Mouse (Mus musculus): ENCODE data around the gene Orc3.
A peak's percentile ranks its signal among the peaks of the same experiment; 100 is the strongest.
"Not testable (repeated sequence)": the region's sequence is repeated elsewhere in the genome, so short reads cannot be mapped to it uniquely, and the experiment has no call there.

The Orc3 gene

DNA sequence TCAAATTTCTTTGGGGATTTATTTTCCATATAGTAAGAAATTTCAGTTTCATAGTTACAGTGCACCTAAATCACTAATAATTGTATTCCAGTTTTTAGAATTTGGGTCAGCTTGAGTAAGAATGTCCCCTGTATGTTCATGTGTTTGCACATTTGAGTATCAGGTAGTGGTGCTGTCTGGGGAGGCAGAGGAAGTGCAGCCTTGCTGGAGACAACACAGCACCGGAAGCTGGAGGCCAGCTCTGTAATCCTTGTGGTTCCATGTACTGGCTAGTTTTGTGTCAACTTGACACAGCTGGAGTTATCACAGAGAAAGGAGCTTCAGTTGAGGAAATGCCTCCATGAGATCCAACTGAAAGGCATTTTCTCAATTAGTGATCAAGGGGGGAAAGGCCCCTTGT is 33.3 kb downstream of the Orc3 start:
- not testable (repeated sequence) for DNase-seq

DNA sequence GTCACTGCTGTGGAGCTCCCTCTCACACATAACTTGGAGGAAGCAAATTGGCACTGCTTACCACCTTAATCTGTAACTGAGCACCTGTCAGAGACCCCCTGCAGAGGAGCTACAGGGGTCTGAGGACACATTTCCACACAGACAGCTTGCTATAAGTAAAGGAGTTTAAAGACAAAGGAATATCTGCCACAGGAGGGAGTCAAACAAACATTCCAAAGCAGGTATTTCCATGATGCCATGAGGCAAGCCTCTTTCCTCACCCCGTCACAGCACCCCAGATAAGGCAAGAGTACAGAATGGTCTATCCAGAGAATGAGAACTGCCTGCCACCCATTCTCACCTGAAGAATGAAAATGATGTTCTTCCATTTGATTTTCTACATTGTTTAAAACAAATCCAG is 35.5 kb downstream of the Orc3 start:
- DNase-seq = no peak

DNA sequence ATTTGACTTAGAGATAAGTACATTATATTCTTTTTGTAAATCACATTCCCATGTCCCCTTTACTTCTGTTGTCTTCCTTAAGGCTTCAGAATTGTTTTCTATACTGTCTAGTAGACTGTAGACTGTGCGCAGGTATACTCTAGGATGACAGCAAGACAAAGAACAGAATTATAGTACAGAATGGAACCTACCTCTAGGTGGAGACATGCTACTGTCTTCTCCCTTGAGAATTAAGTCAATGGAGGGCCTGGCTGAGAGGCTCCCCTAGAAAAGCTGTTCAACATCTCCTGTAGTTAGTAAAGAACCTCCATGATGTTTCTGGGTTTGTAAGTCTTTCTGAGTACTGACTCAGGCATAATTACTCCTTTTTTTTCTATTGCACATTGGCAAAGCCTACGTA is 37.7 kb downstream of the Orc3 start:
- no peak for DNase-seq

DNA sequence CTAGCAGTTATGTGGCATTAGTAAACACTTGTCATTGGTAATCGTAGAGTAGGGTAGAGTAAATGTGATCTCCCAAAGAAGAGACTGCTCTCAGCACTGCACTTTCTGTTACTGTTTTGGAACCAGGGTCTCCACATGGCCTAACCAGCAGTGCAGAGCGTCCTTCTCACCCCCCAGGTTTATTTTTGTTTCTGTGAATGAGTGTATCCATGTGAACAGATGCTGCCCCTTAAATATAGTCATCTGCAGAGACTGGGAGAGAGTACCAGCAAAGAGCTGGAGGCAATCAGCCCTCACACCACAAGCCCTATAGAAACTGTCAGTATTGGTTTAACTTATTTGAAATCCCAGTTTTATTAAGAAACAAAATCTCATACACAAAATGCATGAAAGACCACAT is 41.9 kb downstream of the Orc3 start:
- no peak for DNase-seq

DNA sequence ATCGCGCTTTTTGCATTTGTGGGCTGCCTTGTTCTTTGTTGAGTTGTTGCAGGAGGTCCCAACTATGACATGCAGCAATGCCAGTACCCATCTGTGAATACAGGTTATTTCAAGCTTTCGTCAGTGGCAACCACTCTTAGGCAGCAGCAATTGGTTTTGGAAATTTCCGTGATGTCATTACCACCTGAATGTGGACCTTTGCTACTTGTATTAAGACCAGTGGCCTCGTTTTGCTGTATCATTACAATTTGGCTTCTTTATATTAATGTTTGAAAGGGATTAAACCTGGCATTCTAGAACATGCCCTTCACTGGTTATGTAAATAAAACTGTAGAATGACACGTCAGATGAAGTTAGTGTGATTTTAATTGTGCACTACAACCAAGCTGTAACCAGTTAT is 48.5 kb downstream of the Orc3 start:
- no peak for DNase-seq

DNA sequence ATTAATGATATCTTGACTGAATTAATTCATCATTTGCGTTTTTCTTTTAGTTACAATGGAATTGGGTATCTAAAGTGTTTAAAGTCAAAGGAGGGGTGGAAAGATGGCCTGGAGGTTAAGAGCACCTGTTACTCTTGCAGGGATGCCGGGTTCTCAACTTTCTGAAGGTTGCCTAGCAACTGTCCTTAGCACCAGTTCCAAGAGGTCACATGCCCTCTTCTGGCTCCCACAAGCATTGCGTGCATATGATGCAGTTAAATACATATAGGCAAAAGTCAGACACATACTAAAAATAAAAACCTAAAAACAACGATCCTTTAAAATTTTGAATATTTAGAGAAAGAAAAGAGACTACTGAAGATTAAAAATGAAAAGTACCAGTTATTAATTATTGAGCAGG is 53.8 kb downstream of the Orc3 start:
- no peak for DNase-seq

DNA sequence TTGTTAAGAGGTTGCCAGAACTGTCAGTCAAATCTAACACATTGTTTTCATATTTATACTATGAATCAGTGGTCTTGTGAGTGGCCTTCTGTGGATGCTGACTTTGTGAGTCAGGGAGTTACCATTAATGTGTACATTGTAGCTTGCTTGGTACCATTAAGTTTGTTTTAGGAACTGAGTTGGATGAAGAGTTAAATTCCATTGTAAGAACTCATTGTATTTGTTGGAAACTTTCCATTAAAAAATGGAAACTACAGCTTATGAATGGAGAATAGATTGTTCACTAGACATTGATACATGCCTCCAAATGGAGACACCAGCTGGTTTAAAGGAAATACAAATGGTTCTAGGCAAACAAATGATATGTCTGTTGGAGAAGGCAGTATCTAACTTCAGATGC is 58.6 kb downstream of the Orc3 start:
- DNase-seq = no peak

DNA sequence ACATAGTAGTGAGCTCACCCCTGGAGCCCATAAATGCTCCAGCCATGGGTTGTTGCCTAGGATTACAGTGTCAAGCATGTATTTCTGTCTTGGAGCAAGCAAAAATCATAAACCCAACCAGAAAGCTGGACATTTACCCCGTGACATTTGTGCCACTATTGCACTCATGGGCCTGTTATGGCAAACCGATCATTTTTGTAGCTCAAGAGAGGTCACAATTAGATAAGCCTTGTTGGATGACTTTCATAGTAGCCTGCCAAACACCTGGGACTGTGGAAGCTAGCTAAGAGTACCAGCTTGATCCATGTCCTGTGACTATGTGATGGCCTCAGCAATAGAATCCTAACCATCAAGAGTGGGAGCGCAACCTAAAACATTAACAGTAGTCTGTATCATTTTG is 59.1 kb downstream of the Orc3 start:
- DNase-seq = no peak

DNA sequence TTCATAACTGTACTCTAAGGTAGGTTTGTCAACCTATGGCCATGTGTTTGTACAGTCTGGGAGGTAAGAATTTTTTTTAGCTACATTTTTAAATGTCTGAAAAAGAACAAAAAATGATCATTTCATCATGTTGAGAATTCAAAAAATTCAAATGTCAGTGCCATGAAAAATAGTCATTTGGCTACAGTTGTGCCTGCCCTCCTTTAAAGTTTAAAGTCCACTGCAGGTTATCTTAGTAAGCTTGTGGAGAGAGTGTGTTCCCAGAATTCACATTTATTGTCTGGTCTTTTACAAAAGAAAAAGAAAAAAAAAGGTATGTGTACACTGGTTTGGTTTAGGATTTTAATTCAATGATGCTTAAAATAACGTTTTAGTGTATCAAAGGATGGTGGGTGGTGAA is 60.1 kb downstream of the Orc3 start:
- DNase-seq = no peak

DNA sequence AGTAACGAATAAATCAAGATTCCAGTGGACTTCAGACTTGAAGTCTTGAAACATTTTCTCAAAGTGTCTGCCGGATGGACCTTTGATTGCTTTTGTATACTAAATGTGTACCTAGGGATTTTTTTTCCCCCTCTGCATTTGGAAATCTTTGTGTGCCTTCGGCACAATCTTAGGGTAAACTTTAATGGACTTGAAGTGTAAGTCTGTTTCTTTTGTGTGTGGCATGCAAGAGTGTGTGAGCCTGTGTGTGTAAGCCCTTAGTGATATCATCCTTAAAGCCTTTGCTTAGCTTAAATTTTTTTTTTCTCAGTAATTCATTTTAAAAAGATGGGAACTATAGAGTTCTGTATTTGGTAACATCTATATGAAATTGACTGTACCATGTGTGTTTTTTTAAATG is 62.8 kb downstream of the Orc3 start:
- DNase-seq = no peak

DNA sequence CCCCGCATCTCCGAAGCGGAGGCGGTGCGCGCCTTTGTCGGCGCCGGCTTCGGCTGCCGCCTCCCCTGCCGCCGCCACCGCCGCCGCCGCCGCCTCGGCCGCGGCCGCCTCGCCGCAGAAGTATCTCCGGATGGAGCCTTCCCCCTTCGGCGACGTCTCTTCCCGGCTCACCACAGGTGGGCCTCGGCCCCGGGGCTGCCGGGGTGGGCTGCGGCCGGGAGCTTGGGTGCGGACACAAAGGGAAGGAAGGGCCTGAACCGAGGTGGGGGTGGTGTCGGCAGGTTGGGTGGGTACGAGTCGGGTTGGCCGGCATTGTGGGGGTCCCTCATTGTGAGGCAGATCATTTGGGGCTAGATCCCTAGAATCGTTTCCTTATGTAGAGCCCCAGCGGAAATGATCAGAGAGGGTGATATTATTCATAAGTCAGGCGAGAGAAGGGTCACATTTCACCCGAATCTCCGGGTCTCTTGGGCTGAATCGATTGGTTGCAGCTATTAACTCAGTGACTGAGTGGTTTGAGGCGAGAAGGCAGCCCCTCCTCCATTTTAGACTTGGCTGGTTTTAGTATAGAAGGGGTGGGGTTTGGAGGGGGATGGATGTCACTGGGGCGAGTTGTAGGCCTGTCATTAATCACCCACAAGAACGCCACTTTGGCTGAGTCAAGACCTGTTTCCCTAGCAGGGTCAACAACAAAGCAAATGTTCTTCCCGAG is 63.5 kb downstream of the Orc3 start:
- DNase-seq = peak; percentile 50

DNA sequence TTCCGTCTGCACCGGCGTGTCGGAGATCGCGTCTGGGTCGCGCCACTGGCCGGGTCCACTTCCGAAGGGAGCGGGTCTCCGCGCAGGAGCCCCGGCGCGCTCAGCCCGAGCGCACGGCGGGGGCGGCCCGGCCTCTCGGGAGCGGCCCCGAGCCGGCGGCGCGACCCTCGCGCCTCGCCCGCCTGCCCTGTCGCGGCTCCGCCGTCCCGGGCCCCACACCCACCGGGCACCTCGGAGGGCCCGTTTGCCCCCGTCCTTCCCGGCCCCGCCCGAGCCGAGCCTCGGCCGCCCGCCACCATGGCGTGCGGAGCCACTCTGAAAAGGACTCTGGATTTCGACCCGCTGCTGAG is 64.0 kb downstream of the Orc3 start, which contains the start of gene Akirin2:
Gene Akirin2, plus strand, starts transcription at position 190 of the 350 bp plus-strand sequence.
- DNase-seq = no peak

DNA sequence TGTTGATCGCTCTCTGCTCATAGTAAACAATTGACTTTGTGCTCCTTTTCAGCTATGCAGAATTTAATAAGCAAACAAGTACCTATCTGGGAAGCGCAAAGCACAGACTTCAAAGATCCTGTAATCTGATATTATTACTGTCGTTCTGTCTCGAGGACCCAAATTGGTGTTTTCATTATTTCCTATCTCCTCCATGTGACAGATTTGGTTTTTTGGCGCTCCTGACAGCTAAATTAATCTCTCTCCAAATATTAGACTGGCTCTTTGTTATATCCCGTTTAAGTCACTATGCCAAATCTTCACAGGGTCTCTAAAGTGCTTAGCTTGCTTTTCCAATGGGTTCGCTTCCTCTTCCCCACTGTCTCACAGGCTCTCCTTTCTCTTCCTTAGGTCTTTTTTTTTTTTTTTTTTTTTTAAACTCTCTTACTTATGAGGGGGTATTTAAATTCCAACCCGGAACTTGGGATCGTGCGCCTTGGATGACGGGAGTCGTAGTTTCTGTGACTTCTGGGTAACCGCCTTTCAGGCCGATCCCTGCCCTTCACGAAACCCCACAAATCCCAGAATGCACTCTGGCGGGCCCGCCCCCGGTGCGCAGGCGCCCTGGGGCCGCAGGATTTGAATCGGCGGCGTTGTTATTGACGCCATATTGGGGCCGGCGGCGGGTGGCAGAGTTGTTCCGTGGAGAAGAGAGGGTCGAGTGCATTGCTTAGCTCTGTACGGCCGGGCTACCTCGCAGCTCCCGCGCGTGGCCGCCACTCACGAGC is 64.6 kb downstream of the Orc3 start:
- peak; percentile 95 for DNase-seq

DNA sequence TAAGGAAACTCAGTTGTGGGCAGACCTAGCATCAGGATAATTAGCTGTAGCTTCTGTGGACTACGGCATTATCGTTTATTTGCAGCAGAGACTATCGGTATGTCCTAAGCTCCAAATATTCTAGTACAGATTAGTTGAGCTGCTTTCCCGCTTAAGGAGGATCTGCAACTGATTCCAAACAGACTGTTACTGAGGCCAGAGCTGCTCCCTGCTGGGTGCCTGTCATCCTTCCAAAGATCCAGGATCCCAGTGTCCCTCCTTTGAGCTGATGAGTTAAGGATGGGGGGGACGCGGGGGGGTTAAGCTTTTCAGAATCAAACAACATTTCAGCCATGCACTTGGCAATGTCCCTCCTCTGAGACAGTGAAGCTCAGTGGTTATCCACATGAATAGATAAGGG is 84.8 kb downstream of the Orc3 start:
- DNase-seq = peak; percentile 81

DNA sequence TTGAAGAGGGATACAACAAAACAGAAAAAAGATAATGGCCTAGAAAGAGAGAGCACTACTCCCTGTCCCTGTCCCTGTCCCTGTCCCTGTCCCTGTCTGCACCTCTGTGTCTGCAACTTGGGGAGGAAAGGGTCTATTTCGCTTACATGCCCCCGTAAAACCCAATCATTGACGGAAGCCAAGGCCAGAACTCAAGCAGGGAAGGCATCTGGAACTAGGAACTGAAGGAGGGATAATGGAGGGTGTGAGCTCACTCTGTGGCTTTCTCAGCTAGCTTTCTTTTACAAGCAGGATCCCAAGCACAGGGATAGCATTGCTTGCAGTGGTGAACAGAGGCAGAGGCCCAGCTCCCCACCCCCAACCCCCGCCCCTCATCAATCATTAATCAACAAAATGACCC is 85.4 kb downstream of the Orc3 start:
- DNase-seq = no peak

DNA sequence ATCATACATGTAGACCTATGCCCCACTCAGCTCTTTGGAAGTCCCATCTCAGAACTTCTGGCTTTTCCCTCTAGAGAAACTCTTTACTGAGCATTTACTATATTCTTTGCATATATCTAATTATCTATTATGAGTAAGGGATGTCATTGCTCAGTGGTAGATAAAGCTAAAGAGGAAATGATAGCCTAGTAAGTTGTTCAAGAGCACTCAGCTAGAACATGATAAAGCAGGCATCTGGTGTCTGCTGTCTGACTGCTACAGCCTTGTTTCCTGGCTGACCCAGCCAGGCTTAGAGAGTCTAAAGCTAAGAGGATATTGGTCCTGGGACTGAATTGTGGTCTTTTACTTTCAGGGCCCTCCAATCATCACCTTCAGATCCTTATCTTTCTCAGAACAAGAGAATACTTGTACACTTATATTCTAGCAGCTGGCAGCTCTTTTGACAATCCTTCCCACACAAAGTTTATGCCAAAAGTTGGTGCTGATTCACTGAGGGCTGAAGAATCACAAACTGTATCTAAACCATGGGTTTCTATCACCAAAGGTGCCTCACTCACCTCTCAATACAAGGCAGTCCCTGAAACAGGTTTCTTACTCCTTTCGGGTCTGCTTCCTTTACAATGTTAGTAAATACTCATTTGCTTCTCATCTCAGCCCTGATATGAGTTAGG is 86.2 kb downstream of the Orc3 start:
- DNase-seq = no peak

DNA sequence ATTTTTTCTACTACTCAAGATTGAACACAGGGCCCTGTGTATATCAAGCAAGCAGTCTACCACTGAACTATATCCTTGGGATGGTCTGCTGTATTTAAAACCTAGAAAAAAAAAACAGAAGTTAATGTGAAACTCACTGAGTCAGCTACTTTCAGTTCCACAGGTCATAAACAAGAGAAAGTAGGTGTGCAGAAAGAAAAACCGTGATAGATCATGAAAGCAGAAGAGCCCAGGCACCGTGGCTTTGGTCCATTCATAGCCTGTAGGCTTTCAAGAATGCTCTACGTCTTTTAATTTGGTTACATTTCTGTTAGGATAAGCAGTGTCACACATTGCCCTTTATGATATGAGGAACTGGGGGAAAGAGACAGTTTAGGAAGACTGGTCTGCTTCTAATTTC is 88.0 kb downstream of the Orc3 start:
- no peak for DNase-seq

DNA sequence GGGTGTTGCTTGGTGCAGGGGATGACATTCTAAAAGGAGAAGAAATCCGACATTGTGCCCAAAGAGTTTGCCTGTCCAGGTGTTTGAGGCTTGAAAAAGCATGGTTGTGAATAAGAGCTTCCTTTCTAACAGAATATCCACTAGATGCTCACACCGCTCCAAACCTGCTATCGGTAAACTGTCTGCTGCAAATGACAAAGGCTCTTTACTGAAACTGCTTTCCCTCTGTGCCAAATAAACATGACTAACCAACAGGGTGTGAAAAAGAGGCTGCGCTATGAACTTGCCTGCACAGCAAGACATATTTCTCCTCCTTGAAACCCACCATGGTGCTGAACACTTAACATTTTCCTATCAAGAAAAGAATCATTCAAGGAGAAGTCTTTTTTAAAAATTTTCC is 91.2 kb downstream of the Orc3 start:
- DNase-seq = peak; percentile 32

DNA sequence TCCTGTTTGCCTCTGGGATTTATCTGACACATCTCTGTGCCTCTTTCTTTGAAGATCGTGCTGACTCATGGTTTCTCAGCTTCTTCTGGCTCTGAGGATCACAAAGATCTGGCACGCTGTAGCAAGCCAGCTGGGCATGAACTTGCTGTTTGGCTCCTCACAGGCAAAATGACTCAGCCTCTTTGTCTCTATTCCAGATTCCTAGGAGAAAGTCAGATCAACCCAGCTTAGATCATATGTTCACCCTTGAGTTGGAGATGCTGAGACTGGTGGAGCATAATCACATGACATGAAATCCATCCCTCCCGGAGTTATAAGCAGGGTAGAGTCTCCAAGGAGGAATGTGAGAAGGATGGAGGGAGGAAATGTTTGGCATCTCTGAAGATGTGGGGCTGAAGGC is 91.9 kb downstream of the Orc3 start:
- peak; percentile 82 for DNase-seq
